Mouse (Mus musculus) embryonic facial prominence, embryonic 11.5 days (tissue): ENCODE measurements at regions not wholly inside any gene's neighbourhood (a gene's known extent, or its start where the extent isn't known, plus 50 kb on each side); places are given as distances from the start of the nearest gene placed in this dataset.

Experiments
- ATAC-seq: fragments of 200-750 bp; cut with Nextera tagmentation; replicated peaks from 2 replicates; pipeline ENCODE4 v1.8.0; 2017; ENCODE audit warnings: low read depth; ENCODE audit not compliant: insufficient number of reproducible peaks, low FRiP score, low TSS enrichment
- DNase-seq: peaks from one replicate; pipeline ENCODE4 v3.0.0-alpha.2; 2015; ENCODE audit warnings: low spot score
- H3K27ac ChIP-seq: fragments of 300-500 bp; sonication (generic); replicated peaks from 2 replicates; pipeline ENCODE4 v1.5.1; 2014; ENCODE audit warnings: mild to moderate bottlenecking, low read depth, low read length, control low read depth
- H3K27me3 ChIP-seq: fragments of 300-500 bp; sonication (generic); 2 replicates; pipeline ENCODE4 v1.6.1; 2014; ENCODE audit warnings: mild to moderate bottlenecking, low read length, moderate library complexity, mixed read lengths; ENCODE audit not compliant: control insufficient read depth, insufficient read depth
- H3K36me3 ChIP-seq: fragments of 300-500 bp; sonication (generic); replicated peaks from 2 replicates; pipeline ENCODE4 v1.6.1; 2014; ENCODE audit warnings: low read depth, mild to moderate bottlenecking, low read length, moderate library complexity, mixed read lengths; ENCODE audit not compliant: control insufficient read depth, insufficient read depth
- H3K4me1 ChIP-seq: fragments of 300-500 bp; sonication (generic); 2 replicates; pipeline ENCODE4 v1.6.1; 2014; ENCODE audit warnings: low read length, mixed read lengths; ENCODE audit not compliant: control insufficient read depth, insufficient read depth
- H3K4me2 ChIP-seq: fragments of 300-500 bp; sonication (generic); 2 replicates; pipeline ENCODE4 v1.6.1; 2014; ENCODE audit warnings: low read depth, mild to moderate bottlenecking, control low read depth, low read length, moderate library complexity
- H3K4me3 ChIP-seq: fragments of 300-500 bp; sonication (generic); 2 replicates; pipeline ENCODE4 v1.5.1; 2014; ENCODE audit warnings: low read depth, low read length, control low read depth
- H3K9ac ChIP-seq: fragments of 300-500 bp; sonication (generic); replicated peaks from 2 replicates; pipeline ENCODE4 v1.6.1; 2014; ENCODE audit warnings: mild to moderate bottlenecking, control low read depth, low read length
- H3K9me3 ChIP-seq: fragments of 300-500 bp; sonication (generic); replicated peaks from 2 replicates; pipeline ENCODE4 v1.6.1; 2016; ENCODE audit warnings: mild to moderate bottlenecking, low read length, inconsistent platforms, mixed read lengths; ENCODE audit not compliant: control insufficient read depth
- WGBS: fragments of 180-500 bp; shearing (Covaris S2); extraction: QIAGEN DNeasy Blood & Tissue Kit; methylation state at CpG from one replicate; pipeline ENCODE4 v1.1.7; 2014; 5-methylcytosine and 5-hydroxymethylcytosine counted together

GRCm38 (mm10) chr9:116263833-116264232, 88.7 kb upstream of the Tgfbr2 start:
- Histone ChIP-seq H3K9me3 (no peaks in the 10 kb centered on the region), H3K4me2 (no peak overlapping the region), H3K4me3 (no peak overlapping the region), H3K27ac (no peak overlapping the region), H3K4me1 (no peaks in the 10 kb centered on the region), H3K36me3 (no peaks in the 10 kb centered on the region), H3K27me3 (no peaks in the 10 kb centered on the region), H3K9ac (no peak overlapping the region)
- ATAC-seq (no peak), DNase-seq (no peak)
- WGBS: 90% methylated on average over 7 of the region's 7 CpGs

GRCm38 (mm10) chr9:116259569-116259968, 84.4 kb upstream of the Tgfbr2 start:
- Histone ChIP-seq H3K27ac (no peak overlapping the region), H3K9me3 (no peaks in the 10 kb centered on the region), H3K36me3 (no peaks in the 10 kb centered on the region), H3K9ac (no peak overlapping the region), H3K4me3 (no peak overlapping the region), H3K4me1 (no peaks in the 10 kb centered on the region), H3K27me3 (no peaks in the 10 kb centered on the region), H3K4me2 (no peak overlapping the region)
- no peak for DNase-seq
- WGBS: 79% methylated on average over 10 of the region's 10 CpGs
- no peak for ATAC-seq

DNA sequence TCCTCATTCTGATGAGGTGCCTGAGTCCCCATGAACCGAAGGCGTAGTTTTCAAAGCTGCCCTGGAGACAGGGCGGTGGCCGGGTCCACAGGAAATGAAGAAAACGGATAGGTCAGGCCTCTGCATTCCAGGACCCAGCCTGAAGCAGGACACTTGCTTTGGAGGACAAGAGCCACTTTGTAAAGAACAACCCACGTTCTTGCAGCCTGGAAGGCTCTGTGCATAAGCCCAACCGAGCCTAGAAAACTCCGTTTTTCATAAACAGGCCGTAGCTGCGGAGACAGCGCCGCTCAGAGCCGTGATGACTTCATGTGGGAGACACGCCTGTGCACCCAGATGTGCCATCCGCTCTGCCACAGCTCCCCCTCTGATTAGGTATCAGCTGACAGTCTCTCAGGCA, 78.4 kb upstream of the Tgfbr2 start:
- peak overlapping the region; percentile 32; the same call in 1 of the 2 replicates for H3K9ac ChIP-seq
- no peaks in the 10 kb centered on the region for H3K9me3 ChIP-seq
- no peak overlapping the region for H3K4me2 ChIP-seq
- 36% methylated on average over 15 of the region's 15 CpGs for WGBS
- no peaks in the 10 kb centered on the region for H3K4me1 ChIP-seq
- H3K4me3 ChIP-seq: no peak overlapping the region
- H3K27me3 ChIP-seq: no peaks in the 10 kb centered on the region
- H3K36me3 ChIP-seq: no peaks in the 10 kb centered on the region
- DNase-seq (peak; percentile 19), ATAC-seq (no peak)
- no peak overlapping the region for H3K27ac ChIP-seq

DNA sequence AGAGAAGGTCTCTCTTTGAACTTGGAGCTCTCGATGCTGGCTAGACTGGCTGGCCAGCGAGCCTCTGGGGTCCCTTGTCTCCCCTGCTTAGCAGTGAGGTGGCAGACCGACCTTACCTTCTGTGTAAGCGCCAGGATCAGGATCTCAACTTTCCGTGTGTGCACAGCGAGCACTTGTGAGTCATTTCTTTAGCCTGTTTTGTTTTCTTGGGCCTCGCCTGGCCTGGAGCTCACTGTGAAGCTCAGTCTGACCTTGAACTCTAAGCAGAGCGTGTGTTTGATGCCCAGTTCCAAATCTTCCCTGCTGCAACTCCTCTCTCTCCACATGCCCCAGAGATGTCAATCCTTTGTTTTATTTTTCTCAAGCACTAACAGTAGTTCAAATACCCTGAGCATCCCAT, 77.6 kb upstream of the Tgfbr2 start:
- H3K4me1 ChIP-seq: no peaks in the 10 kb centered on the region
- ATAC-seq: no peak
- H3K9me3 ChIP-seq: no peaks in the 10 kb centered on the region
- no peak overlapping the region for H3K4me3 ChIP-seq
- no peaks in the 10 kb centered on the region for H3K27me3 ChIP-seq
- no peak overlapping the region for H3K4me2 ChIP-seq
- H3K9ac ChIP-seq: no peak overlapping the region
- no peak for DNase-seq
- H3K27ac ChIP-seq: no peak overlapping the region
- no peaks in the 10 kb centered on the region for H3K36me3 ChIP-seq
- WGBS: 73% methylated on average over 8 of the region's 8 CpGs

- no peak for DNase-seq
- no peaks in the 10 kb centered on the region for H3K9me3 ChIP-seq
- H3K9ac ChIP-seq: no peak overlapping the region
- no peaks in the 10 kb centered on the region for H3K36me3 ChIP-seq
- no peak overlapping the region for H3K4me2 ChIP-seq
- no peak for ATAC-seq
- 86% methylated on average over 2 of the region's 2 CpGs for WGBS
- H3K4me3 ChIP-seq: no peak overlapping the region
- H3K27me3 ChIP-seq: no peaks in the 10 kb centered on the region
- H3K27ac ChIP-seq: no peak overlapping the region
- H3K4me1 ChIP-seq: no peaks in the 10 kb centered on the region; the same call in 1 of the 2 replicates
Measured at GRCm38 (mm10) chr9:116249791-116250190, 74.6 kb upstream of the Tgfbr2 start.

GRCm38 (mm10) chr9:116245136-116245535, 70.0 kb upstream of the Tgfbr2 start:
- H3K4me2 ChIP-seq: no peak overlapping the region
- DNase-seq (no peak), ATAC-seq (no peak)
- H3K27me3 ChIP-seq: no peaks in the 10 kb centered on the region
- H3K4me1 ChIP-seq: no peaks in the 10 kb centered on the region; the same call in 1 of the 2 replicates
- H3K9me3 ChIP-seq: no peaks in the 10 kb centered on the region
- H3K9ac ChIP-seq: no peak overlapping the region
- 91% methylated on average over 5 of the region's 5 CpGs for WGBS
- H3K4me3 ChIP-seq: no peak overlapping the region
- H3K36me3 ChIP-seq: no peaks in the 10 kb centered on the region
- H3K27ac ChIP-seq: no peak overlapping the region

DNA sequence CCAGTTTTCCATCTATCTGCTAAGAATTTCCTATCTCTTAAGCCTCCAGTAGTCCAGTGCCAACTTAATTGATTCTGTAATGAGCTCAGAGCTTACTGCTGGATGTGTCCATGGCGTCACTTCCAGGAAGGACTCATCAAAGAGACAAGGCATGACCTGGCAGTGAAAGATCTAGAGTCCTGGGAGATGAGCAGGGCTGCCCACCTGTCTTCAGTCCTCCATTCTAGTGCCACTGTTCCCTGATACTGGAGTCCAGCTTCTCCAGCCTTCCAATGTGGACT, 69.4 kb upstream of the Tgfbr2 start:
- no peak overlapping the region for H3K4me3 ChIP-seq
- no peaks in the 10 kb centered on the region for H3K9me3 ChIP-seq
- H3K27ac ChIP-seq: no peak overlapping the region
- no peak overlapping the region for H3K9ac ChIP-seq
- H3K4me2 ChIP-seq: no peak overlapping the region
- H3K36me3 ChIP-seq: no peaks in the 10 kb centered on the region
- no peaks in the 10 kb centered on the region for H3K27me3 ChIP-seq
- WGBS: 87% methylated on average over 1 of the region's 1 CpGs
- DNase-seq (no peak), ATAC-seq (no peak)
- no peaks in the 10 kb centered on the region; the same call in 1 of the 2 replicates for H3K4me1 ChIP-seq

DNA sequence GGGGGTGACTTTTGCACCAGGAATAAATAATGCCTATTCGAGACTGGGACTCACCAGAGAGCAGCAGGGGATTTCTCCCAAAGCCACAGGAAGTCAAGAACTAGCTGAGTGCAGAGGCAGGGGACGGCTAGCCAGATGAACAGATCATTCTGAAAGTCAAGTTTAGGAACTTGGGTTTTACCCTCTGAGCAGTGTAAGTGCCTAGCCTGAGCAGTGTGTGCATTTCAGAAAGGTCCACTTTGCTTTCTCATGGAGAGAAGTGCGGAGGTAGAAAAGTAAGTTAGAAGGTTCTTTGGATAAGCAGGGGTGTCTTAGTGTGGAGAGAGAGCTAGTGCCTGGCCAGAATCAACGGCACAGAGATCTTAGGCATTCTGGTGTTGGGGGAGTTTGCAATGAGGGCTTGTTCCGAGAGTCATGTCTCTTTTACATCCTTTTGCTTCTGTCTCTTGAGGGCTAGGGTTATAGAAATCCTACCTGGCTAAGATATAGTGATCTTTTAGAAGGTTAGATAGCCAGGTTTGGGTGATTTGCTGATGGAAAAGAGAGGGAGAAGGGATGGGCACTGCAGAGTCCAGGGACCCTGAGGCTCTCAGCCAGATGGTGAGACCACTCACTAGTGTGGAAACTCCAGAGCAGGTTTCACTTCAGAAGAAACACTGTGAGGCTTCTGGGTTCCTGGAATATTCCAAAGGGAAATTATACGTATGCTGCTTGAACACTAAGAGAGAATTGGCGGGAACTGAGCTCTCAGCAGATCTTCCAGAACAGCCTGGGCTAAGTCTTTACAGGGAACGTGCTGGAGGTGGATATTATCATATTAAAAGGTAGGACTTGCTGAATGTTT, 68.8 kb upstream of the Tgfbr2 start:
- H3K4me1 ChIP-seq: no peaks in the 10 kb centered on the region; the same call in 1 of the 2 replicates
- H3K4me2 ChIP-seq: no peak overlapping the region
- 78% methylated on average over 8 of the region's 8 CpGs for WGBS
- no peak for DNase-seq
- H3K4me3 ChIP-seq: no peak overlapping the region
- H3K27me3 ChIP-seq: no peaks in the 10 kb centered on the region
- H3K9me3 ChIP-seq: no peaks in the 10 kb centered on the region
- H3K9ac ChIP-seq: no peak overlapping the region
- no peak overlapping the region for H3K27ac ChIP-seq
- H3K36me3 ChIP-seq: no peaks in the 10 kb centered on the region
- ATAC-seq: no peak
